Mouse (Mus musculus): ENCODE results near the gene Rnpepl1. TPM values are rescaled to one million over a fixed set of nuclear protein-coding genes. Genes with fewer than 3 reads are reported as not detected.

The Rnpepl1 gene
- polyA plus RNA-seq, 1 experiment = 322 TPM

DNA sequence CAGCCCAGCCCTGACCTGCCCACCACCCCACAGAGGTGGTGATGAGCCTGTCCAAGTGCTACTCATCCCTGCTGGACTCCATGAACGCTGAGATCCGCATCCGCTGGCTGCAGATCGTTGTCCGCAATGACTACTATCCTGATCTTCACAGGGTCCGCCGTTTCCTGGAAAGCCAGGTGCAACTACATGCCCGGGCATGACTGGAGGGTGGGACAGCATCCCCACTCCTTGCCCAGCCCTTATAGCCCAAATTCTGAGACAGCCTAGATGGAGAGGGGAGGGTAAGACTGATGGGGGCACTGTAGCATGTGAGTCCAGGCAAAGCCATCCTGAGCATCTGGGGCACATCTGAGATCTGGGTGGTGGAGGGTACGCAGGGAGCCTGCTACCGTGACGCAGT, 8.6 kb downstream of the Rnpepl1 start:
- TF ChIP-seq GATA1 (IDR thresholded peaks at IDR 0.05; ENCODE audit: low read length) = no peak

DNA sequence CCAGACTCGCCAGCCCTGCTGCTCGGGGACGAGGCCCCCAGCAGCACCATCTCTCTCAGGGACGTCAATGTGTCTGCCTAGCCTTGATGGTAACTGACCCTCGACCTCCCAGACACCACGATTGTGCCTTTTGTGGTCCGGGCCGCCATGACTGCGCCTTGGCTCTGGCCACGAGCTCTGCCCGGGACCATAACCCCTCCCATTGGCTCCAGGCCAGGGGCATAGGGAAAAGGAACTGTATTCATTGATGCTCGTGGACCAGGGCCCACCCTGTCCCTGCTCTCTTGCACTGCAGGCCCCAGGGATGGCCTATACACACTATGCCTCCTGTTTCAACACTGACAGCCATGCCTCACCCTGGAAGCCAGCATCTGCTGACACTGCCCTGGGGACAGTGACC, 9.2 kb downstream of the Rnpepl1 start:
- no peak for TF ChIP-seq GATA1 (IDR thresholded peaks at IDR 0.05; ENCODE audit: low read length)

DNA sequence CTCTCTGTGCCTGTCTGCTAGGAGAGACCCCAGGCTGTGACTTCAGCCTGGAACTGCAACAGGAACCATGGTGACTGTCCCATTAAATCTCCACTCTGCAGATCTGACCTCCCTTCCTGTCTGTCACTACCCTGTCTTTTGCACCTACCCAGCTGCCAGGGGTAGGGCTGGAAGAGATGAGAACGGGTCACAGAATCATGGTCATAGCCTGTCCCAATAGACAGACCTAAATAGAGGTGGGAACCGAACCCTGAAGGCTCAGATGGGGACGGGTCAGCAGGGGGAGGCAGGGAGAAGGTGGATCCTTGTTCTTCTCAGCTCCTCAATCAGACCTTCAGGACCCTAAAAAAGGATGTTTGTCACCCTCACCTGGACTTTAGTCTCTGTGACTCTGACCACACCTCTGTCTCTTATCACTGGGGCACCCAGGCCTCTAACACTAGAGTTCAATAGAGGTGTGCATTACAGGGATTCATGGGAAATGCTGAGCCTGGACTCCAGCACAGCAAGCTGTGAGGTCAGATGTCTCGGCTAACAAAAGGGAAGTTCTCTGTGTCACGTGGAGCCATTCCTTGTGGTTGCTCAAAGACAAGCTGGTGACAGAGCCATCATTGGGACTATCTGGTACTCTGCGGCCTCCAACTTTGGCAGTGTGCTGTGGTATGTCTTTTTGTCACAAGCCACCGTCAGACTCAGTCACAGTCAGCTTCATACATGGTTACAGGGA, 10.1 kb downstream of the Rnpepl1 start:
- TF ChIP-seq GATA1 (IDR thresholded peaks at IDR 0.05; ENCODE audit: low read length) = no peak

DNA sequence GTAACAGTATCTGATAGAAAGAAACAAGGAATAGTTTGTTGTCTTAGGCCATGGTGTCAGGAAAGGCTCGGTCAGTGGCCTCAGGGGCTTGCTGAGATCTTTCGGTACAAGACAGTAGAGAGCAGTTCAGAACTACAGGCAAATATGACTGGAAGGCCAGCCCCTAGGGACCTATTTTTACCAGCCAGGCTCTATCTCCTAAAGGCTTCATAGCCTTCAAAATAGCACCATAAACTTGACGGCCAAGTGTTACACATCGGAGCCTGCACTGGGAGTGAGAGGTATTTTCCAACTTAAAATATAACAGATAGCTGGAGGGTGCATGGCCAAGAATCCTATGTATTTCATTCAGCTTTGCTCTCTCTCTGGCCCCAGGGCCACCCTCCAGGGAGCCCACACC, 10.9 kb downstream of the Rnpepl1 start:
- no peak for TF ChIP-seq GATA1 (IDR thresholded peaks at IDR 0.05; ENCODE audit: low read length)

DNA sequence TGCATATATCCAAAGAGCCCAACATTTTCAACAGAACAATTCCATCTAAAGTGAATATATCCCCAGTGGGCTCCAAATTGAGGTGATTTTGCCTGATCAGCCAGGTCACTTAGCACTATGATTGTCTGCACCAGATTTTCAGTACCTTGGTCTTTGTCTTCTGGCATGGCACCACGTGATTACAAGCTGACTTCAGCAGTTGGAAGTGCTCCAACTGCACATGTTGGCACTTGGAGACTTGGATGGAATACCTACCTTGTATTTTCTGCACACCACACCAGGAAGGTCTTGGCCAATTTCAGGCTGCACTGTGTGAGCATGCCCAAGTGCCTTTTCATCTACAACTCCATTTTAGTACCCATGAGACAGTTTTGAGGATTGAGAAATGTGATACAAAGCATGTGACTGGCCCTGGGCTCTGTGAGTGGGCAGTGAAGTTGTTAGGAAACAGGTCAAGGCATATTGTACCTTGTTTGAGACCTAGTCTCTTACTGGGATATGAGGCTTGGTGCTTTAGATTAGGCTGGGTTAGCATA, 19.7 kb downstream of the Rnpepl1 start:
- TF ChIP-seq GATA1 (IDR thresholded peaks at IDR 0.05; ENCODE audit: low read length) = no peak

DNA sequence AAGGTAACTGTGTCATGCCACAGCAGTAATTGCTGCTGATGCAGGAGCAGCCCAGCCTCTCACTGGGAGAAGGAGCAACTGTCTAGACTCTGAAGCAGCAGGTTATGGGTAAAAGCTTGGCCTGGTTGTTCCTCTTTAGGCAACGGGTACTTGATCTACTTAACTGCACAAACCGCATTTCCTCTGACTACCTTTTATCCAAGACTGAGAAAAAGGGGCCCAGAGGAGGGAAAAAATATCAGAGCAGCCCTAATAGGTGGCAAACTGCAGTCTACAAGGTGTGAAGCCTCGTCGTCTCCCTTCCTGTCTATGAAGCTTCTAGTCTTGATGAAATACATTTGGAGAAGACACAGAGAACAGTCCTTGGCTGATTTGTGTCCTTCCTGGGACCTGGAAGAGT, 23.0 kb downstream of the Rnpepl1 start:
- no peak for TF ChIP-seq GATA1 (IDR thresholded peaks at IDR 0.05; ENCODE audit: low read length)

DNA sequence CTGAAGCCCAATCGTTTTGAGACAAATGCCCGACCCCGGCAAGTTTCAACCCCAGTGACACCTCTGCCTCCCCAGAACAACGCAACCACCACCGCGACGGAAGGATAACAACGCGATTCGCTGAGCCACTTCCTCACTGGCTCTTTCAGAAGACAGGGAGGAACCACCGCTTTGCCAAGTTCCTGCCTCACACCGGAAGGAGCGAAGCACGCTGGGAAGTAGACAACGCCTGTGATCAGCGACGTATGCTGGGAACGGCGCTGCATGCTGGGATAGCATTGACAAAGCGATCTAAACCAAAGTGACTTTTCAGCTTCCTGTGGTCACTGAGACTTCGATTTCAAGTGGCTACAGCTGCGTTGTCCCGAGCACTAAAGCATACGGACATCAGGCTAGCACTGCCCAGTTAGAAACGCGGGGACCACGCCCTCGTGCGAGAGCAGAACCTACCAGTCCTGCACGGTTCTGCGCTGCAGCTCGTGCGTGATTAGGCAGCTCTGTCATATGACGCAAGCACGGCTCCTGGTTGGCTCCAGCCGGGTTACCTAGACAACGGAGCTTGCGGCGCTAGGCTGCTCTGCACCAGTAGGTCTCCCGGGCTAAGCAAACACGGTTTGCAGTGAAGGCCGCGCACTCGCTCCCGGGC, 23.7 kb downstream of the Rnpepl1 start, which contains the start of gene Capn10:
Capn10 (plus strand) TSS at position 195 of the 646 bp plus-strand sequence.
- no peak for TF ChIP-seq GATA1 (IDR thresholded peaks at IDR 0.05; ENCODE audit: low read length)

DNA sequence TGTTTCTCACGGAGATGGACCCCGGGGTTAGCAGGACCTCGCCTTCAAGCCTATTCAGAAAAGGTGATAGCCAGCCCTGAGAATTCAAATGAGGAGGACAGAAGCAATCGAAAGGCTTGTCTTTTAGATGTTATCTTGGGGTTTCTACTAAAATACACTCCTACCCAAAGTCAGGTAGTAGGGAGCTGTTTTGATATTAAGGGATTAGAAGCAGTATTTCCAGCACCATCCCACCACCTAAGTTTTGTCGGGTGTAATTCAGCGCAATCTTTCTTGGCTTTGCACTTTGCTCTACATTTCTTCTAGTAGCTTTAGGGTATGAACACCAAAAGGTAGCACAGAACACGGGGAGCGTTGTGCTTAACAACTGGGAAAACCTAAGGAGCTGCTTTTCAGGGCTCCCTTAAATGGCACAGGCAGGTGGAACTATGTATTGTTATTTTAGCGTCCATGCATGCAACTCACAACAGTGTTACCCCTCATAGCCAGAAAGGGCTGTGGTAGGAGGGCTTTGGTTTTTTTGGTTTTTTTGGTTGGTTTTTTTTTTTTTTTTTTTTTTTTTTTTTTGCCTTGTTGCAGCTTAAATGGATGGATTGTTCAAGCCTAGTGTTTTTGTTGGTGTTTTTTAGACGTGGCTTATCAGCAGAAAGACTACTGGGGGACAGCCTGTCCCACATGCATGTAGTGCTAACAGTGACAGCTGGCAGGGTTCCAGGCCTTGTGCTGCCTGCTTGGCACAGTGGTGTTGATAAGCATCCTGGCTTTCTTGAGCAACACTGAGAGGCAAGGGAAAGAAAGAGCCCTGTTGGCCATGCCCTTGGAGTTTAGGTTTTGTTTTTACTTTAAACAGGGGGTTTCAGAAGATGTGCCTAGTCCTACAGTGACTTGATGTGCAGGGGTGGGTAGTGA, 24.7 kb downstream of the Rnpepl1 start:
- TF ChIP-seq GATA1 (IDR thresholded peaks at IDR 0.05; ENCODE audit: low read length) = no peak

DNA sequence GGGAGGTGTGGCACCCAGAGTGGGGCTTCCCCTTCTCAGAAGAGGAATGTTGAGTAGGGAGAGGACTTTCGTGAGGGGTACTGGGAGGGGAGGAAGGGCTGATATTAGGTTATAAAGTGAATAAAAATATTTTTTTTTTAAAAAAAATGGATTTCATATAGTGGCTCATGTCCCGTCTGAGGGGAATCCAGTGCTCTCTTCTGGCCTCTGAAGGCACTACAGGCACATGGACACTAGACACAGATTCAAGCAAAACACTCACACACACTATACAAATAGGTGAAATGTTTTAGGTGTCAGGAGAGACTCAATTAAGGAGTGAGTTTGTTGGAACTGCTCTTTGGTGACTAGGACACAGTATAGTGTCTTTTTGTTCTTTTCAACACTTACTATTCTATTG, 25.4 kb downstream of the Rnpepl1 start:
- TF ChIP-seq GATA1 (IDR thresholded peaks at IDR 0.05; ENCODE audit: low read length) = no peak

DNA sequence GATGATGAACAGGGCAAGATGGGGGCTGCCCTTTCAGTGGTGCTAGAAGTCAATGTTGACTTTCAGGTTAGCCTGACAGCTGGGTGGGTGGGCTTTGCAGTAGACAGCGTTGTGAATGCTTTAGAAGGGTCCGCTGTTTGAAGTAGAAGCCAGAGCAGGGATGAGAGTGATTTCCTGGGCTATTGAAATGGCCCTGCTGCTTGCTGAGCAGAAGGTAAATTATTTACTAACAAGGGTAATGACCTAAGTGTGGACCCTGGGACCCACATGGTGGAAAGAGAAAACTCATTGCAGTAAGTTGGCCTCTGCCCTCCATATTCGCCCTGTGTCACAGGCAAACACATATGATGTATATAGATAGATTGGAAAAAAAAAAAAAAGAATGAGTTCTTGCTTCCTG, 25.9 kb downstream of the Rnpepl1 start:
- TF ChIP-seq GATA1 (IDR thresholded peaks at IDR 0.05; ENCODE audit: low read length) = no peak

DNA sequence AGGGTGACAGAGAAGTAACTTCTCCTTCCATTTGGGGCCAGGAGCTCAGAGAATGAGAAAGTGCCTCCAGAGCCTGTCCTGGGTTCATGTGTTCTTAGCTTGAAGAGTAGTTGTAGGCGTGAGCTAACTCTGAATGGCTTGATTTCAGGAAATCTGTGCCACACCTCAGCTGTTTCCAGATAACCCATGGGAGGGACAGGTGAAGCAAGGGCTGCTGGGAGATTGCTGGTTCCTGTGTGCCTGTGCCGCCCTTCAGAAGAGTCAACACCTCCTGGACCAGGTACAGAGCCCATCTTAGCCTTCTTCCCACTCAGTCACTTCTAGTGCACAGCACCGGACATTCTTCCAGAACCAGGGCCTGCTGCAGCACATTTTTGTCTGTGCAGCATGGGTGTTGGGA, 27.2 kb downstream of the Rnpepl1 start:
- TF ChIP-seq GATA1 (IDR thresholded peaks at IDR 0.05; ENCODE audit: low read length) = no peak

DNA sequence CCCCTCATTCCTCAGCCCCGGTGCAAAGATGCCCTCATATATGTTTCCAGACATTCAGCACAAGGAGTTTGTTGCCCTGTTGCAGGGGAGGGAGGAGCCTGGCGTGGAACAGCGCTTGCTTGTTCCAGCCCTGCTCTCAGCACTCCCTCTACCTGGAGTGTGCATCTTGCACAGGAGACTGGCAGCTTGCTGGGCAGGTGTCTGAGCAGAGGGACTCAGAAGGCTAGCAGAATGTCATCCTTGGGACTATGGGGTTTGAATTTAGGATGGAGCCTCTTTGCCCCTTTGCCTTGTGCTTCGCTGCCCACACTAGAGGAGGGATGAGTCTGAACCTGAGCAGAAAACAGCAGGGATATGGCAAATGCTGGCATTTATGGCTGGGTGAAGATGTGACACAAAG, 29.2 kb downstream of the Rnpepl1 start:
- no peak for TF ChIP-seq GATA1 (IDR thresholded peaks at IDR 0.05; ENCODE audit: low read length)

DNA sequence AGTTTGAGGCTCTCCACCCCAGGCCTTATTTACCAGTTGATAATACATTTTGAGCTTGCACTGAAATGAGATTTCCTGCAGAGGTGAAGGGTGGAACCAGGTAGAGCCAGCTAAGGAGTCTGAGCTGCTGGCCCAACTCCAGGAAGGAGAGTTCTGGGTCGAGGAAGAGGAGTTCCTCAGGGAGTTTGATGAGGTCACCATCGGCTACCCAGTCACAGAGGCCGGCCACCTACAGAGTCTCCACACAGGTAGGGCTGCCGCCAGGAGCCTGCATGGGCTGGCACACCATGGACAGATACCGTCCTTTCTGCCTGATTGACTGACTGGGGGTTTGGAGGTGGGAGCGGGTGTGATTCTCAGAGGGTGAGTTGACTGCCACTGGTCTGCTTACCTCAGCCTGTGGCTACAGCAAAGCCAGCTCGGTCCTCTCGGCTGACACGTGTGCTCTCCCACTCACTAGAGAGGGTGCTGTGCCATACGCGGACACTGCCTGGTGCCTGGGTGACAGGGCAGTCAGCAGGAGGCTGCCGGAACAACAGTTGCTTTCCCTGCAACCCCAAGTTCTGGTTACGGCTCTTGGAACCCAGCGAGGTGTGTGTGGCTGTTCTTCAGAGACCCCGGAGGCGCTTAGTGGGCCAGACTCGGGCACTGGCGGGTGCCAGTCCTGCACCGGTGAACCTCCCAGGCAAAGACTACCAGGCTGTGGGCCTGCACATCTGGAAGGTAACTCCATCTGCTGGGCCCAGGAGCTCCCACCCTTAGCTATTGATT, 32.8 kb downstream of the Rnpepl1 start:
- no peak for TF ChIP-seq GATA1 (IDR thresholded peaks at IDR 0.05; ENCODE audit: low read length)

DNA sequence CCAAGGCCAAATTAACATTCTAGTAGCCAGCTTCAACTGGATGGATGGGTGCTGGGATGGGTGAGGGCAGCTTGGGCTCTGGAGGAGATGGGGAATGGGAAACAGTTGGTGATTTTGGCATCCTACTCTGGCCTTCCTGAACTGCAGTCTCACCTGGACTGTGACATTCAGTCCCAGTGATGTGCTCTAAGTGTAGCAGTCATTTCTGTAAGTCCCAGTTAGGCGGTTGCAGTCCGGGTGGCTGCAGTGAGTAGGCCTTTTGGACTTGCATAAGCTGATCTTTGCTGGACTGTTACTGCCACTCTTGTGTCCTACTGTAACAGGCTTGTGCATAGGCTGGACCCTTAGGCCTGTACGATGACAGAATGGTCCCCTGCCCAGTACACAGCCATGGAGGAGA, 37.4 kb downstream of the Rnpepl1 start:
- TF ChIP-seq GATA1 (IDR thresholded peaks at IDR 0.05; ENCODE audit: low read length) = no peak

DNA sequence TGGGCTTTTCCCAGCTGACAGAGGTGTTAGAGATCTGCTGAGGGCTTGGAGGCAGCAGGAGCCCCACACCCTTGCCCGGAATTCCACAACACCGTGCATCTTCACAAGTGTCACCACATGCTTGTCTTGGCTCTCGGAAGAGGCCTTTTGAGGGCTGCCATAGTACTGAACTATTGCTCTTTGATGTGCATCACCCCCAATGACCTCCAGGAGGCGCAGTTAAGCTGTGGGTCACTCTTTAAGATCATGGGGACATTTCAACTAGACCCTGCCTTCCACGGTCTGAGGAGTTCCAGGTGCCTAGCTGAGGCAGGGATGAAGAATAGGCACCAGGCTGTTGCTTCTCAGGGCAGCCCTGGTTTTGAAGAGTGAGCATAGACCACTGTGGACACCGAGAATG, 38.8 kb downstream of the Rnpepl1 start:
- TF ChIP-seq GATA1 (IDR thresholded peaks at IDR 0.05; ENCODE audit: low read length) = no peak
